Mouse (Mus musculus) C2C12 (cell line): ENCODE results near the gene Pfkfb3. TPM values are rescaled to one million over a fixed set of nuclear protein-coding genes. Genes with fewer than 3 reads are reported as not detected.

Experiments
- H3K27me3 ChIP-seq: one replicate; pipeline ENCODE4 v1.6.1; 2011; ENCODE audit not compliant: control insufficient read depth, insufficient read depth, insufficient read length
- H3K36me3 ChIP-seq: one replicate; pipeline ENCODE4 v1.6.1; 2011; ENCODE audit not compliant: control insufficient read depth, insufficient read depth
- H3K4me3 ChIP-seq: one replicate; pipeline ENCODE4 v1.5.1; 2011; ENCODE audit warnings: mild to moderate bottlenecking, control low read depth; ENCODE audit not compliant: poor library complexity, insufficient read depth, severe bottlenecking
- H3K79me2 ChIP-seq: one replicate; pipeline ENCODE4 v1.6.1; 2011; ENCODE audit not compliant: control insufficient read depth, insufficient read depth
- H3K79me3 ChIP-seq: one replicate; pipeline ENCODE4 v1.6.1; 2011; ENCODE audit warnings: low read depth, control low read depth
- H3ac ChIP-seq: one replicate; pipeline ENCODE3; 2011; ENCODE audit warnings: low read depth; ENCODE audit not compliant: control insufficient read depth, insufficient read length
- CEBPB ChIP-seq: IDR thresholded peaks from one replicate; pipeline ENCODE4 v1.6.1; 2011; ENCODE audit warnings: low read depth, mild to moderate bottlenecking, control low read depth, moderate library complexity
- CTCF ChIP-seq: IDR thresholded peaks from one replicate; pipeline ENCODE4 v1.5.1; 2011; ENCODE audit not compliant: control insufficient read depth, insufficient read depth, insufficient read length
- FOSL1 ChIP-seq: IDR thresholded peaks from one replicate; pipeline ENCODE4 v1.8.0; 2011; ENCODE audit warnings: mild to moderate bottlenecking, low read length; ENCODE audit not compliant: poor library complexity, insufficient read depth, severe bottlenecking
- MAX ChIP-seq: IDR thresholded peaks from one replicate; pipeline ENCODE4 v1.6.1; 2011; ENCODE audit warnings: mild to moderate bottlenecking, control low read depth
- MYOD1 ChIP-seq: IDR thresholded peaks from one replicate; pipeline ENCODE4 v1.6.1; 2011; ENCODE audit warnings: low read depth; ENCODE audit not compliant: control insufficient read depth, insufficient read length
- MYOG ChIP-seq: IDR thresholded peaks from one replicate; pipeline ENCODE4 v1.6.1; 2011; ENCODE audit not compliant: control insufficient read depth, insufficient read length; ENCODE audit errors: extremely low read depth
- USF1 ChIP-seq: IDR thresholded peaks from one replicate; pipeline ENCODE4 v1.6.1; 2011; ENCODE audit warnings: low read depth, mild to moderate bottlenecking, control low read depth, moderate library complexity
- polyA plus RNA-seq: library from polyadenylated mRNA; unstranded; fragments of >200 nt; fragmentation: generic; extraction: Trizol; gene quantifications from one replicate; pipeline ENCODE4 v1.2.1, GENCODE M21; 2012; ENCODE audit warnings: missing spikeins

The Pfkfb3 gene
- polyA plus RNA-seq, 1 experiment: 4.2 TPM

DNA sequence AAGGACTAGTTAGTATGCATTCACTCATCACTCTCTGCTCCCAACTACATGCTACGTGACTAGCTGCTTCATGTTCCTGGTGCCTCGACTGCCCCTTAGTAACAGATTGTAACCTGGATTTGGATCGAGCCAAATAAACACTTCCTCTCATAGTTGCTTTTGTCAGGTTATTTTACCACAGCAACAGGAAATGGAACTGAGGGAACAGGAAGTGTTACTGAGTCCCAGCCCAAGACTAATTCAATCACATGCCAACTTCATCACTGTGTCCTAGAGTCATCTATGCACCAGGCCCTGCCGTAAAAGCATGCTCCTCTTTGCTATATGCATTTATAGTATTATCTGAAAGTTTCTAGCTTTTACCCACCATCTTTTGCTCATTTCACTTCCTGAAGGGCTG, 34.1 kb upstream of the Pfkfb3 start:
- Histone ChIP-seq H3K36me3 (peaks cover 97% of the 10 kb centered on the region), H3K27me3 (no peaks in the 10 kb centered on the region), H3K4me3 (no peak overlapping the region), H3K79me3 (no peaks in the 10 kb centered on the region), H3K79me2 (no peaks in the 10 kb centered on the region), H3ac (no peak overlapping the region)
- TF ChIP-seq FOSL1: no peak
- no peak for TF ChIP-seq CTCF
- TF ChIP-seq MAX: no peak
- TF ChIP-seq CEBPB: no peak
- TF ChIP-seq USF1: no peak
- no peak for TF ChIP-seq MYOD1
- no peak for TF ChIP-seq MYOG

- Histone ChIP-seq H3K36me3 (peaks cover 30% of the 10 kb centered on the region), H3K79me2 (no peaks in the 10 kb centered on the region), H3K27me3 (no peaks in the 10 kb centered on the region), H3K4me3 (no peak overlapping the region), H3ac (no peak overlapping the region), H3K79me3 (no peaks in the 10 kb centered on the region)
- TF ChIP-seq MYOD1 (no peak), MYOG (no peak), CEBPB (no peak), MAX (no peak), FOSL1 (no peak), USF1 (no peak), CTCF (no peak)
Observed at GRCm38 (mm10) chr2:11579399-11579798, 25.5 kb upstream of the Pfkfb3 start.

GRCm38 (mm10) chr2:11578187-11578586, 24.3 kb upstream of the Pfkfb3 start:
- H3K4me3 ChIP-seq: no peak overlapping the region
- TF ChIP-seq CTCF (no peak), MYOD1 (no peak), FOSL1 (no peak), USF1 (no peak), MAX (no peak), CEBPB (no peak), MYOG (no peak)
- no peaks in the 10 kb centered on the region for H3K79me2 ChIP-seq
- H3K27me3 ChIP-seq: no peaks in the 10 kb centered on the region
- H3K79me3 ChIP-seq: no peaks in the 10 kb centered on the region
- H3K36me3 ChIP-seq: peaks cover 18% of the 10 kb centered on the region
- H3ac ChIP-seq: no peak overlapping the region

- Histone ChIP-seq H3K36me3 (no peaks in the 10 kb centered on the region), H3K79me3 (no peaks in the 10 kb centered on the region), H3K4me3 (no peak overlapping the region), H3K27me3 (no peaks in the 10 kb centered on the region), H3ac (no peak overlapping the region), H3K79me2 (no peaks in the 10 kb centered on the region)
- TF ChIP-seq MYOD1 (no peak), CTCF (no peak), USF1 (no peak), CEBPB (no peak), MAX (no peak), FOSL1 (no peak), MYOG (no peak)
Observed at GRCm38 (mm10) chr2:11573684-11574083, 19.8 kb upstream of the Pfkfb3 start.

GRCm38 (mm10) chr2:11571004-11571535, 17.2 kb upstream of the Pfkfb3 start:
- TF ChIP-seq MAX (no peak), FOSL1 (no peak), CTCF (no peak), MYOD1 (no peak), USF1 (no peak), CEBPB (no peak), MYOG (no peak)
- no peaks in the 10 kb centered on the region for H3K36me3 ChIP-seq
- H3K4me3 ChIP-seq: no peak overlapping the region
- H3K79me3 ChIP-seq: no peaks in the 10 kb centered on the region
- H3K27me3 ChIP-seq: no peaks in the 10 kb centered on the region
- H3K79me2 ChIP-seq: no peaks in the 10 kb centered on the region
- no peak overlapping the region for H3ac ChIP-seq

DNA sequence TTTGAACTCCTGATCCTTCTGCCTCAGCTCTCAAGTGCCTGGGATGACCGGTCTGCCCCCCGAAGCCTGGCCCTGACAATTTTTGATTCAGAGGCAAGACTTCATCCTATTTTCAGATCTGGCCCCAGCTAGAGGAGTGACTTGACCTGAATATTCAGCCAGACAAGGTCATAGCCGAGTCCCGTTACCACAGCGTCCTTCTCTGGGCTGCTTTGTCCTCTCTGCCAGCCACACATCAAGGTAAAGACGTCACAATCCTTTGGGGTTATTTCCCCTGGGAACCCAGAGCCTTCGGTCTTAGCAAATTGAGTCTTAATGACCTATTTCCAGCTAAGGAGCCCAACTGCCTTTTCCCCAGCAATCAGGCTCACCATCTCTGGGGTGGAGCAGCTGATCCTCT, 14.6 kb upstream of the Pfkfb3 start:
- no peak overlapping the region for H3K4me3 ChIP-seq
- H3ac ChIP-seq: no peak overlapping the region
- H3K27me3 ChIP-seq: peaks cover 3% of the 10 kb centered on the region
- no peak for TF ChIP-seq CEBPB
- no peak for TF ChIP-seq MAX
- no peak for TF ChIP-seq USF1
- TF ChIP-seq MYOD1: no peak
- TF ChIP-seq CTCF: no peak
- no peak for TF ChIP-seq FOSL1
- TF ChIP-seq MYOG: no peak
- H3K79me3 ChIP-seq: no peaks in the 10 kb centered on the region
- no peaks in the 10 kb centered on the region for H3K36me3 ChIP-seq
- no peaks in the 10 kb centered on the region for H3K79me2 ChIP-seq
